Mouse (Mus musculus): ENCODE results near the gene Nfkb2. TPM values are rescaled to one million over a fixed set of nuclear protein-coding genes. Genes with fewer than 3 reads are reported as not detected.

The Nfkb2 gene
- polyA plus RNA-seq (2016; fragmentation: Nextera tagmentation; extraction: Ambion mirVana) = 4.7 and 5.0 TPM in 2 replicates

GRCm38 (mm10) chr19:46304216-46304841 is at the start of gene Nfkb2:
Nfkb2 (plus strand) TSS chr19:46304320.
- 0 out of 2 replicates have a peak within 1 kb of the TSS, but pooled peaks have one; percentile 18 for H3K27ac ChIP-seq
- ATAC-seq (ENCODE audit: low FRiP score) = peak; percentile 80
- 0% methylated on average over 39 of the region's 39 CpGs for WGBS

GRCm38 (mm10) chr19:46264762-46265161 is 39.4 kb upstream of the Nfkb2 start:
- WGBS = 95% methylated on average over 7 of the region's 7 CpGs
- no peak overlapping the region for H3K4me2 ChIP-seq (replicated peaks)
- no peaks in the 10 kb centered on the region for H3K27me3 ChIP-seq
- H3K27ac ChIP-seq = no peak overlapping the region
- peaks cover 97% of the 10 kb centered on the region for H3K36me3 ChIP-seq
- ATAC-seq (ENCODE audit: low FRiP score) = no peak
- no peaks in the 10 kb centered on the region for H3K4me1 ChIP-seq
- H3K9me3 ChIP-seq (replicated peaks) = no peaks in the 10 kb centered on the region
- no peak overlapping the region for H3K9ac ChIP-seq
- no peak overlapping the region for H3K4me3 ChIP-seq

More at GRCm38 (mm10) chr19:46304216-46304841, at the start of gene Nfkb2:
- H3K4me3 ChIP-seq = peak within 1 kb of the TSS; percentile 39
- H3K36me3 ChIP-seq = no peaks in the 10 kb centered on the region
- peak within 1 kb of the TSS; percentile 88 for H3K4me2 ChIP-seq (replicated peaks)
- peaks cover 22% of the 10 kb centered on the region for H3K4me1 ChIP-seq
- H3K9me3 ChIP-seq (replicated peaks) = no peaks in the 10 kb centered on the region
- H3K9ac ChIP-seq = peak within 1 kb of the TSS; percentile 29
- peaks cover 34% of the 10 kb centered on the region for H3K27me3 ChIP-seq

GRCm38 (mm10) chr19:46275307-46275706 is 28.8 kb upstream of the Nfkb2 start:
- ATAC-seq (ENCODE audit: low FRiP score) = no peak
- peaks cover 75% of the 10 kb centered on the region for H3K36me3 ChIP-seq
- no peak overlapping the region for H3K27ac ChIP-seq
- no peaks in the 10 kb centered on the region for H3K27me3 ChIP-seq
- no peaks in the 10 kb centered on the region for H3K9me3 ChIP-seq (replicated peaks)
- H3K4me3 ChIP-seq = no peak overlapping the region
- no peaks in the 10 kb centered on the region for H3K4me1 ChIP-seq
- no peak overlapping the region for H3K4me2 ChIP-seq (replicated peaks)
- H3K9ac ChIP-seq = no peak overlapping the region

GRCm38 (mm10) chr19:46282081-46282849 is 21.9 kb upstream of the Nfkb2 start:
- ATAC-seq (ENCODE audit: low FRiP score) = no peak
- WGBS = 95% methylated on average over 11 of the region's 11 CpGs
- Histone ChIP-seq H3K36me3 (peaks cover 93% of the 10 kb centered on the region), H3K9me3 (replicated peaks) (no peaks in the 10 kb centered on the region), H3K9ac (no peak overlapping the region), H3K27me3 (no peaks in the 10 kb centered on the region), H3K4me2 (replicated peaks) (no peak overlapping the region), H3K4me3 (no peak overlapping the region), H3K4me1 (no peaks in the 10 kb centered on the region), H3K27ac (no peak overlapping the region)

- Histone ChIP-seq H3K27me3 (no peaks in the 10 kb centered on the region), H3K4me1 (no peaks in the 10 kb centered on the region), H3K9ac (no peak overlapping the region), H3K36me3 (peaks cover 79% of the 10 kb centered on the region), H3K4me2 (replicated peaks) (no peak overlapping the region), H3K9me3 (replicated peaks) (no peaks in the 10 kb centered on the region), H3K27ac (no peak overlapping the region), H3K4me3 (no peak overlapping the region)
- 90% methylated on average over 4 of the region's 4 CpGs for WGBS
- ATAC-seq (ENCODE audit: low FRiP score) = no peak
Measured at GRCm38 (mm10) chr19:46284686-46285085, 19.4 kb upstream of the Nfkb2 start.

GRCm38 (mm10) chr19:46285631-46286030 is 18.5 kb upstream of the Nfkb2 start:
- Histone ChIP-seq H3K27ac (no peak overlapping the region), H3K4me1 (no peaks in the 10 kb centered on the region), H3K9ac (no peak overlapping the region), H3K9me3 (replicated peaks) (no peaks in the 10 kb centered on the region), H3K4me3 (no peak overlapping the region), H3K27me3 (no peaks in the 10 kb centered on the region), H3K4me2 (replicated peaks) (no peak overlapping the region), H3K36me3 (peaks cover 69% of the 10 kb centered on the region)
- ATAC-seq (ENCODE audit: low FRiP score) = no peak
- WGBS = 93% methylated on average over 7 of the region's 7 CpGs

- no peak for ATAC-seq (ENCODE audit: low FRiP score)
- Histone ChIP-seq H3K27me3 (no peaks in the 10 kb centered on the region), H3K27ac (no peak overlapping the region), H3K36me3 (peaks cover 65% of the 10 kb centered on the region), H3K4me3 (no peak overlapping the region), H3K9me3 (replicated peaks) (no peaks in the 10 kb centered on the region), H3K4me2 (replicated peaks) (no peak overlapping the region), H3K9ac (no peak overlapping the region), H3K4me1 (no peaks in the 10 kb centered on the region)
- 91% methylated on average over 6 of the region's 6 CpGs for WGBS
Measured at GRCm38 (mm10) chr19:46286047-46286446, 18.1 kb upstream of the Nfkb2 start.

GRCm38 (mm10) chr19:46286926-46287325 is 17.2 kb upstream of the Nfkb2 start:
- H3K36me3 ChIP-seq = peaks cover 56% of the 10 kb centered on the region
- H3K4me2 ChIP-seq (replicated peaks) = no peak overlapping the region
- no peak for ATAC-seq (ENCODE audit: low FRiP score)
- H3K27me3 ChIP-seq = no peaks in the 10 kb centered on the region
- no peaks in the 10 kb centered on the region for H3K9me3 ChIP-seq (replicated peaks)
- H3K4me1 ChIP-seq = no peaks in the 10 kb centered on the region
- H3K9ac ChIP-seq = no peak overlapping the region
- 89% methylated on average over 3 of the region's 3 CpGs for WGBS
- no peak overlapping the region for H3K4me3 ChIP-seq
- H3K27ac ChIP-seq = no peak overlapping the region

- no peak overlapping the region for H3K4me3 ChIP-seq
- no peak overlapping the region for H3K27ac ChIP-seq
- no peak for ATAC-seq (ENCODE audit: low FRiP score)
- no peaks in the 10 kb centered on the region for H3K27me3 ChIP-seq
- no peak overlapping the region for H3K9ac ChIP-seq
- H3K4me2 ChIP-seq (replicated peaks) = no peak overlapping the region
- H3K4me1 ChIP-seq = no peaks in the 10 kb centered on the region
- H3K9me3 ChIP-seq (replicated peaks) = no peaks in the 10 kb centered on the region
- H3K36me3 ChIP-seq = peaks cover 50% of the 10 kb centered on the region
- 89% methylated on average over 3 of the region's 3 CpGs for WGBS
Measured at GRCm38 (mm10) chr19:46287566-46287965, 16.6 kb upstream of the Nfkb2 start.

- Histone ChIP-seq H3K27ac (no peak overlapping the region), H3K4me1 (no peaks in the 10 kb centered on the region), H3K4me3 (no peak overlapping the region), H3K9ac (no peak overlapping the region), H3K4me2 (replicated peaks) (no peak overlapping the region), H3K36me3 (peaks cover 19% of the 10 kb centered on the region), H3K27me3 (no peaks in the 10 kb centered on the region), H3K9me3 (replicated peaks) (no peaks in the 10 kb centered on the region)
- WGBS = 72% methylated on average over 12 of the region's 12 CpGs
- ATAC-seq (ENCODE audit: low FRiP score) = no peak
Measured at GRCm38 (mm10) chr19:46290535-46291105, 13.5 kb upstream of the Nfkb2 start.

- WGBS = 77% methylated on average over 4 of the region's 4 CpGs
- H3K4me1 ChIP-seq = no peaks in the 10 kb centered on the region
- H3K9me3 ChIP-seq (replicated peaks) = no peaks in the 10 kb centered on the region
Measured at GRCm38 (mm10) chr19:46296938-46297337, 7.2 kb upstream of the Nfkb2 start.

GRCm38 (mm10) chr19:46300294-46301045 is 3.6 kb upstream of the Nfkb2 start:
- no peaks in the 10 kb centered on the region for H3K9me3 ChIP-seq (replicated peaks)
- no peaks in the 10 kb centered on the region for H3K36me3 ChIP-seq
- no peak overlapping the region for H3K9ac ChIP-seq
- no peak overlapping the region for H3K4me3 ChIP-seq
- H3K4me2 ChIP-seq (replicated peaks) = no peak overlapping the region
- no peak overlapping the region for H3K27ac ChIP-seq
- H3K4me1 ChIP-seq = peaks cover 7% of the 10 kb centered on the region
- H3K27me3 ChIP-seq = 0 out of 2 replicates have a peak, but pooled peaks cover 4% of the 10 kb centered on the region
- ATAC-seq (ENCODE audit: low FRiP score) = no peak
- 37% methylated on average over 8 of the region's 8 CpGs for WGBS

More at GRCm38 (mm10) chr19:46296938-46297337, 7.2 kb upstream of the Nfkb2 start:
- Histone ChIP-seq H3K4me2 (replicated peaks) (no peak overlapping the region), H3K27me3 (no peaks in the 10 kb centered on the region), H3K27ac (no peak overlapping the region), H3K36me3 (no peaks in the 10 kb centered on the region), H3K4me3 (no peak overlapping the region), H3K9ac (no peak overlapping the region)
- ATAC-seq (ENCODE audit: low FRiP score) = no peak
